ENCODE assay signal across 12 mouse cellular contexts in genomic region chr2:118650697-118651096, GRCm38 (mm10). TPM values are rescaled to one million over a fixed set of nuclear protein-coding genes. Genes with fewer than 3 reads are reported as not detected.
"Had no signal": no experiment of that assay in that cellular context is flagged by ENCODE, and none has a peak within 500 bp of the region (broad histone marks: within the 10 kb centered on the region; RNA-seq: fewer than 3 reads in every experiment).

No protein-coding gene starts in this region.

RNA-seq across cellular contexts. Expression of gene Pak6, which starts 12.4 kb away (rescaled TPM):
- total RNA-seq: gastrocnemius, adult 18-20 months; gastrocnemius, adult 2 months; gastrocnemius, adult 8-10 months had no signal

RNA-seq across cellular contexts. Expression of gene Ankrd63, which starts 53.1 kb away (rescaled TPM):
- total RNA-seq: gastrocnemius, adult 18-20 months; gastrocnemius, adult 8-10 months; gastrocnemius, postnatal 14 days; gastrocnemius, postnatal 25 days; gastrocnemius, postnatal 36 days had no signal
- polyA plus RNA-seq: embryonic facial prominence, embryonic 10.5 days; embryonic facial prominence, embryonic 11.5 days; embryonic facial prominence, embryonic 12.5 days; erythroblast, embryonic 14.5 days; forebrain, embryonic 10.5 days; forebrain, embryonic 11.5 days had no signal
